Mouse (Mus musculus) embryonic facial prominence, embryonic 15.5 days (tissue): Measurements from ENCODE around the gene E330009J07Rik. TPM values are rescaled to one million over a fixed set of nuclear protein-coding genes. Genes with fewer than 3 reads are reported as not detected.

Experiments
- ATAC-seq: fragments of 200-750 bp; cut with Nextera tagmentation; 2 replicates; pipeline ENCODE4 v1.8.0; 2017; ENCODE audit warnings: low read depth, moderate TSS enrichment; ENCODE audit not compliant: insufficient number of reproducible peaks, low FRiP score, low TSS enrichment
- H3K27ac ChIP-seq: fragments of 300-500 bp; sonication (generic); replicated peaks from 2 replicates; pipeline ENCODE4 v1.5.1; 2015; ENCODE audit warnings: mild to moderate bottlenecking, inconsistent platforms
- H3K27me3 ChIP-seq: fragments of 300-500 bp; sonication (generic); 2 replicates; pipeline ENCODE4 v1.6.1; 2015; ENCODE audit warnings: inconsistent platforms
- H3K36me3 ChIP-seq: fragments of 300-500 bp; sonication (generic); 2 replicates; pipeline ENCODE4 v1.6.1; 2015; ENCODE audit warnings: mild to moderate bottlenecking, inconsistent platforms
- H3K4me1 ChIP-seq: fragments of 300-500 bp; sonication (generic); 2 replicates; pipeline ENCODE4 v1.6.1; 2015; ENCODE audit warnings: inconsistent platforms
- H3K4me2 ChIP-seq: fragments of 300-500 bp; sonication (generic); replicated peaks from 2 replicates; pipeline ENCODE4 v1.6.1; 2015; ENCODE audit warnings: mild to moderate bottlenecking, inconsistent platforms
- H3K4me3 ChIP-seq: fragments of 300-500 bp; sonication (generic); replicated peaks from 2 replicates; pipeline ENCODE4 v1.5.1; 2015; ENCODE audit warnings: mild to moderate bottlenecking, inconsistent platforms
- H3K9ac ChIP-seq: fragments of 300-500 bp; sonication (generic); 2 replicates; pipeline ENCODE4 v1.6.1; 2015; ENCODE audit warnings: inconsistent platforms
- H3K9me3 ChIP-seq: fragments of 300-500 bp; sonication (generic); replicated peaks from 2 replicates; pipeline ENCODE4 v1.6.1; 2016; ENCODE audit warnings: inconsistent platforms
- WGBS: fragments of 180-500 bp; shearing (Covaris S2); methylation state at CpG from one replicate; pipeline ENCODE4 v1.1.7; 2015; 5-methylcytosine and 5-hydroxymethylcytosine counted together
- polyA plus RNA-seq: library from polyadenylated mRNA; unstranded; fragments of >200 nt; fragmentation: Nextera tagmentation; extraction: Ambion mirVana; gene quantifications from 2 replicates; pipeline ENCODE4 v1.2.1, GENCODE M21; 2015

E330009J07Rik gene
- polyA plus RNA-seq, 1 experiment from 2014 or later: 8.0 TPM

DNA sequence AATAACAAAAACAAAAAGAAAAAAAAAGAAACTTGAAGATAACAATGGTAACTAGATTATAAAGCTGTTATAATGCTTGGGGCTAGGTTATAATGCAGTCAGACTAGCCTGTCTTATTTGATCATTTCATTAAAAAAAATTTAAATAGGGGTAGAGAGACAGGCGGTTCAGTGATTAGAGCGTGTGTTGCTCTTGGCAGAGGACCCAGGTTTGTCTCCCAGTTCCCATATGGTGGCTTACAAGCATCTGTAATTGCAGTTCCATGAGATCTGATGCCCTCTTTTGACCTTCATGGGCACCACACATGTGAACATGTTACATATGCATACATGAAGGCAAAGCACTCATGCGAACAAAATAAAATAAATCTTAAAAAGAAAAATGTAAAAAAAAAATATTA is 5.3 kb upstream of the E330009J07Rik start:
- Histone ChIP-seq H3K4me1 (peaks cover under 1% of the 10 kb centered on the region; the same call in 1 of the 2 replicates), H3K4me2 (no peak overlapping the region), H3K4me3 (no peak overlapping the region), H3K27me3 (peaks cover 34% of the 10 kb centered on the region), H3K9me3 (no peaks in the 10 kb centered on the region), H3K36me3 (no peaks in the 10 kb centered on the region), H3K9ac (no peak overlapping the region), H3K27ac (no peak overlapping the region)
- 63% methylated on average over 3 of the region's 3 CpGs for WGBS
- ATAC-seq: no peak

DNA sequence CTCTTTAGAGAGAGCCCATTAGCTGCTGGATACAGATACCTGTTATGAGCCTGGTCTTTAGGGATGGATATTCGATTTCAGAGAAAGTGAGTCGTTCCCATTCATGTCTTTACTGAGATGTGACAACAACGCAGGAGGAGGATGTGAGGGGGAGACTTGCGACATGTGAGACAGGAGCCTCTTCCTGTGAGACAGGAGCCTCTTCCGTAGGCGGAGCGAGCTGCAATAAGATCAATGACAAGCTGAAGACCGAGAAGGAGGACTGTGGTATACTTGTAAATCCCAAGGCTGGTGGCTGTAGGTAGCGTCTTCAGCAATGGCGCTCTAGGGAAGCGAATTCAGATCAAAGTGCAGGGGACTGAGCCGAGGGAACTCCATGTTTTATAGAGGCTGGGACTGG is 3.8 kb upstream of the E330009J07Rik start:
- H3K9ac ChIP-seq: no peak overlapping the region
- H3K27me3 ChIP-seq: peaks cover 34% of the 10 kb centered on the region
- H3K9me3 ChIP-seq: no peaks in the 10 kb centered on the region
- no peaks in the 10 kb centered on the region for H3K36me3 ChIP-seq
- no peak overlapping the region for H3K27ac ChIP-seq
- H3K4me2 ChIP-seq: no peak overlapping the region
- WGBS: 43% methylated on average over 12 of the region's 12 CpGs
- H3K4me1 ChIP-seq: peaks cover 8% of the 10 kb centered on the region; the same call in 1 of the 2 replicates
- no peak for ATAC-seq
- H3K4me3 ChIP-seq: no peak overlapping the region

DNA sequence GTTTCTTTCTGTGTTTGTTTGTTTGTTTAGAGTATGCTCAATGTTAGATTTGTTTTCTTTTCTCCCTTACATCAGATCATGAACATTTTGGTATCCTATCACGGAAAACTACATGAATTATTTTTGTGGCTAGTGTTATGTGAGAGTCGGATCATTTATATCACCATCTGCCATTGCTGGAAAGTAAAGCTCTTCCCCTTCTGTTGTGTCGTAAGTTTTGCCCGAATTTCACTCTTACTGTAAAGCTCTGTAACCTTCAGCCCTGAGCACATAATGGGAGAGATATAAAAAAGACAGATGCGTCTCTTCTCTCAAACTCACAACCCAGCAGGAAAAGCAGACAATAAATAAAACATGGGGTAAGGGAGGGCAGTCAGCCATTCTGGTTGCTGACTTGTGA is 3.0 kb upstream of the E330009J07Rik start, which contains the start of gene Wee2:
Wee2 (plus strand) TSS at position 153 of the 400 bp plus-strand sequence.
- no peak for ATAC-seq
- no peak within 1 kb of the TSS for H3K4me3 ChIP-seq
- no peak within 1 kb of the TSS for H3K4me2 ChIP-seq
- H3K9me3 ChIP-seq: no peaks in the 10 kb centered on the region
- peaks cover 14% of the 10 kb centered on the region; the same call in 1 of the 2 replicates for H3K4me1 ChIP-seq
- no peak within 1 kb of the TSS for H3K9ac ChIP-seq
- 68% methylated on average over 5 of the region's 5 CpGs for WGBS
- H3K27me3 ChIP-seq: peaks cover 34% of the 10 kb centered on the region
- H3K27ac ChIP-seq: no peak within 1 kb of the TSS
- H3K36me3 ChIP-seq: no peaks in the 10 kb centered on the region

DNA sequence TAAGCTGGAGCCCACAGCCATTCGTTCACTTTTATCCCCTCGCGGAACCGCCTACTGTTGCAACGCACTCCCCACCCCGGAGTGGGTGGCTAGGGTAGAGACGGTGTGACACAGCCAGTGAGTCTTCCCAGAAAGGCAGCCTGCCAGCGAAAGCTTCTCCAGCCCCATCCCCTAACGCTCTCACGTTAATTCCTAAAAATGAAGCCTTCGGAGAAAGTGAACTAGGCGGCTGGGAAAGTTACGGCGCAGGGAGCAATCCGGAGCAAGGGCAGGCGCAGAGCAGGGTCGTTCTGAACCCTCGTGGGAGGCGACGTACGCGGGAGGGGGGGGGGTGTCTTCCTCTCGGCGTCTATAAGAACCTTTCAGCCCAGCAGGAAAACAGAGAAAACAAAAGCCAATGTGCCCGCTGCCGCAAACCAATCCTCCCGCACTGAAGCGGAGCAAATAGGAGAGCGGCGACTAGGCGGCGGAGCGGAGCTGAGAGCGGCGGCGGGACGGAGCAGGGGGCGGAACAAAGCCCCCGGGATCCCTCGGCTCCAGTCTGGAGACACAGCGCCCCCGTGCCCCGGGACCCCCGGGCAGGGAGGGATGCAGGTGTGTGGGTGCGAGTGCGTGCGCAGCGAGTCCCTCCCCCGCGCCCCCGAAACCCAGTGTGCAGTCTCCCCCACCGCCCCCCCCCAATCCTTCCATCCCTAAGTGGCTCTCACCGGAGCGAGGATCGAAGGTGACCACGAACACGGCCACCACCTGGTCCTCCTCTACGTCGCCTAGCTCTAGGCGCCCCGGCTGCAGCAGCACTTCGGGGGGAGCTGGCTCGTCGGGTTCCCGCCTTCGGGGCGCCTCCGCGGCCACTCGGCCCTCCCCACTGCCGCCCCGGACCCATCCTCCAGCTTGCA is 536 bp downstream of the E330009J07Rik start:
- peak overlapping the region; percentile 89 for H3K4me2 ChIP-seq
- peak overlapping the region; percentile 48; the same call in 1 of the 2 replicates for H3K27ac ChIP-seq
- no peaks in the 10 kb centered on the region for H3K9me3 ChIP-seq
- ATAC-seq: peak; percentile 49
- under 1% methylated on average over 60 of the region's 72 CpGs for WGBS
- H3K9ac ChIP-seq: peak overlapping the region; percentile 59
- H3K4me3 ChIP-seq: peak overlapping the region; percentile 84
- H3K4me1 ChIP-seq: peaks cover 18% of the 10 kb centered on the region
- H3K27me3 ChIP-seq: peaks cover 25% of the 10 kb centered on the region
- no peaks in the 10 kb centered on the region for H3K36me3 ChIP-seq

- peaks cover 20% of the 10 kb centered on the region for H3K27me3 ChIP-seq
- H3K9me3 ChIP-seq: no peaks in the 10 kb centered on the region
- H3K27ac ChIP-seq: no peak overlapping the region
- no peak for ATAC-seq
- peaks cover 18% of the 10 kb centered on the region for H3K4me1 ChIP-seq
- WGBS: 12% methylated on average over 7 of the region's 7 CpGs
- peak overlapping the region; percentile 89 for H3K4me2 ChIP-seq
- no peaks in the 10 kb centered on the region for H3K36me3 ChIP-seq
- H3K4me3 ChIP-seq: peak overlapping the region; percentile 84
- peak overlapping the region; percentile 59; the same call in 1 of the 2 replicates for H3K9ac ChIP-seq
Measured at GRCm38 (mm10) chr6:40434697-40435096, 1.2 kb downstream of the E330009J07Rik start.

- H3K9ac ChIP-seq: no peak overlapping the region
- peaks cover 8% of the 10 kb centered on the region; the same call in 1 of the 2 replicates for H3K27me3 ChIP-seq
- no peak overlapping the region for H3K4me2 ChIP-seq
- H3K9me3 ChIP-seq: no peaks in the 10 kb centered on the region
- H3K27ac ChIP-seq: no peak overlapping the region
- peaks cover 24% of the 10 kb centered on the region for H3K4me1 ChIP-seq
- ATAC-seq: no peak
- H3K4me3 ChIP-seq: no peak overlapping the region
- WGBS: 82% methylated on average over 17 of the region's 17 CpGs
- no peaks in the 10 kb centered on the region for H3K36me3 ChIP-seq
Measured at GRCm38 (mm10) chr6:40432346-40433275, 3.3 kb downstream of the E330009J07Rik start.

GRCm38 (mm10) chr6:40431812-40432211 is 4.1 kb downstream of the E330009J07Rik start:
- Histone ChIP-seq H3K27me3 (no peaks in the 10 kb centered on the region), H3K36me3 (no peaks in the 10 kb centered on the region), H3K9me3 (no peaks in the 10 kb centered on the region), H3K9ac (no peak overlapping the region), H3K4me3 (no peak overlapping the region), H3K4me1 (peaks cover 24% of the 10 kb centered on the region), H3K27ac (no peak overlapping the region), H3K4me2 (no peak overlapping the region)
- no peak for ATAC-seq

GRCm38 (mm10) chr6:40431356-40431755 is 4.6 kb downstream of the E330009J07Rik start:
- peaks cover 24% of the 10 kb centered on the region for H3K4me1 ChIP-seq
- no peak for ATAC-seq
- no peaks in the 10 kb centered on the region for H3K27me3 ChIP-seq
- 47% methylated on average over 4 of the region's 4 CpGs for WGBS
- H3K4me3 ChIP-seq: no peak overlapping the region
- H3K9me3 ChIP-seq: no peaks in the 10 kb centered on the region
- no peak overlapping the region for H3K4me2 ChIP-seq
- no peak overlapping the region for H3K27ac ChIP-seq
- no peak overlapping the region for H3K9ac ChIP-seq
- H3K36me3 ChIP-seq: no peaks in the 10 kb centered on the region

DNA sequence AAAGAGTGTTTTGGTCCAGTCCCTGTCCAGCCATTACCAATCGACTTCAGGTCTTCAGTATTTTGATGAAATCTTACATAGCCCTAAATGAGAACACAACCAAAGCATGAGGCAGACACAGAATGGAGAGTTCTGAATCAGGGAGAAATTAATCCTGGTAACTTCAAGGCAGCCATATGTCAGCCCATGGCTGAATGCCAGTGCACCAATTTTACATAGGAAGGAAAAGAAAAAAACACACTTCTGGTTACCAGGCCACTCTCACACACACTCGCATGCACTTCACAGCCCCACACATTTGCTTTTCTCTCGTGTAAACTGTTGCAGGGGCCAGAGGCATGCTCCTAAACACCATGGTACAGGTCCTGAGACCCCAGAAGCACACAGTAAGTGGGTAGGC is 5.1 kb downstream of the E330009J07Rik start:
- no peak for ATAC-seq
- H3K4me1 ChIP-seq: peaks cover 21% of the 10 kb centered on the region; the same call in 1 of the 2 replicates
- no peaks in the 10 kb centered on the region for H3K9me3 ChIP-seq
- H3K27me3 ChIP-seq: no peaks in the 10 kb centered on the region
- H3K27ac ChIP-seq: no peak overlapping the region
- 48% methylated on average over 3 of the region's 3 CpGs for WGBS
- no peak overlapping the region for H3K9ac ChIP-seq
- H3K4me3 ChIP-seq: no peak overlapping the region
- no peaks in the 10 kb centered on the region for H3K36me3 ChIP-seq
- H3K4me2 ChIP-seq: no peak overlapping the region

DNA sequence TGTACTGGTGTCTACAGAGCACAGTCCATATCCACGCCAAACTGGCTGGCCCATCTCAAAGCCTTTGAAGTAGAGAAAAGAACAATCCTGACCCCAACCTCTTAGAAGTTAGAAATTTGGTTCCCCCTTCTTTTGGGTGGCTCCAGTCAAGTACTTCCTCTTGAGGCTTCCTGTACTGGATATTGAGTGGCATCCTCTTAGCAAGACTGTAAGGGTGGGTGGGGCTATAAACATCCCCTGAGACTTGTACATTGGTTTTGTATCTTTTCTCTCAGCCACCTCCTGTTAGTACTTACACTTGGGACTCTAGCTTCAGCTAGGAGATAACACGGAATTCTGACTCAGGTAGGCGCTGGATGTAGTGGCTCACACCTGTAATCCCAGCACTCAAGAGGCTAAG is 5.7 kb downstream of the E330009J07Rik start:
- ATAC-seq: no peak
- H3K4me1 ChIP-seq: peaks cover 21% of the 10 kb centered on the region; the same call in 1 of the 2 replicates
- H3K4me3 ChIP-seq: no peak overlapping the region
- no peak overlapping the region for H3K27ac ChIP-seq
- WGBS: 88% methylated on average over 3 of the region's 3 CpGs
- H3K9me3 ChIP-seq: no peaks in the 10 kb centered on the region
- no peaks in the 10 kb centered on the region for H3K27me3 ChIP-seq
- H3K36me3 ChIP-seq: no peaks in the 10 kb centered on the region
- H3K9ac ChIP-seq: no peak overlapping the region
- no peak overlapping the region for H3K4me2 ChIP-seq

DNA sequence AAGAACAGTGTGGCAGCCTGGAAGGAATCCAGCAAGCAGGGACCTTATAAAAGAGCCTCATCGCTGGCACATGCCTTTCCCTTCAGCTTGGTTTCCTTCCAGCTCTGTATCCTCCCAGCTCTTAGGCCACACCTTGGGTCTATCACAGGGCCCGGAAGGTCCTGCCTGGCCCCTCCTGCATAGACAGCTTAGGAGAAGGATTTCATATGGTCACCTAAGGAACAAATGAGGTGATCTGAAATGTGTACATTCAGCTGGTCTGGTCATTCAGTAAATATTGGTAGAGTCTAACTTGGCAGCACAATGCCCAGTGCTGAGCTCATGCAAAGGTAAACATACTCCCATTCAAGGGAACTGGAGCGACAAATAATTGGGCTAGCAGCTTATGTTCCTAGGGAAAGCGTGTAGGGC is 6.4 kb downstream of the E330009J07Rik start:
- Histone ChIP-seq H3K4me2 (no peak overlapping the region), H3K9me3 (no peaks in the 10 kb centered on the region), H3K4me3 (no peak overlapping the region), H3K9ac (no peak overlapping the region), H3K36me3 (no peaks in the 10 kb centered on the region), H3K4me1 (peaks cover 14% of the 10 kb centered on the region; the same call in 1 of the 2 replicates), H3K27me3 (no peaks in the 10 kb centered on the region), H3K27ac (no peak overlapping the region)
- ATAC-seq: no peak
- 81% methylated on average over 4 of the region's 4 CpGs for WGBS
